Mouse (Mus musculus): ENCODE results near the gene Ppp2r2c.

Gene Ppp2r2c

DNA sequence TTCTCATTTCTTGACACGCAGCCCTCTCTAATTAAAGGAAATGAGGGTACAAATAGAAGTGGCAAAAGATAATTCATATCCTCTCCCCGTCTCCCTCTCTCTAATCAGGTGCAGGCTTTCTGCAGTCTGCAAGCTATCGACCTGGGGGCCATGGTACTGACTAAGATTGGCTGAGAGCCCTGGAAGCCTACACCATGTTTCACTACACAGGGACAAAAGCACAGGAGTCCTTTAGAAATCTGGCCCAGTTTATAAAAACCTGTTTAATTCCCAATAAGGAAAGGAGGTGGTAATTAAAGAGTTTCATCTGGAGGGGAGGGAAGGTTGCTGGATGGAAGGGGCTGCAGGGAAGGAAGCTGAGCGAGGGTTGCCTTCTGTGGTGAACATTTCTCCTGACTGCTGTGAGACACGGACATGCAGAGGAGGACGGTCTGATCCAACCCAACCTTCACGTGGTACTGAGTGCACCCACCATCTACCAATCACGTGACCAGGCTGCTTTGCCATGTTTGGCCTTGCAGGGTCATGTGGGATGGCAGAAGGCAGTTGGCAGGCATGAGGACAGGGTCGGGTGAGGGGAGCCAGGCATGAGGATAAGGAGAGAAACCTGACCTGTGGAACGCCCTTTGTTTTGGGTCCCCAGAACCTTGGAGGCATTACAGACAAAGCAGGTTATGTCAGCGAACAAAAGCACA lies 30.2 kb downstream of the Ppp2r2c start:
- DNase-seq (ENCODE audit: low spot score), result no peak

GRCm38 (mm10) chr5:36899392-36899791 lies 31.1 kb downstream of the Ppp2r2c start:
- DNase-seq (ENCODE audit: low spot score), result no peak

GRCm38 (mm10) chr5:36900189-36900619 lies 31.9 kb downstream of the Ppp2r2c start:
- DNase-seq (ENCODE audit: low spot score), result no peak

DNA sequence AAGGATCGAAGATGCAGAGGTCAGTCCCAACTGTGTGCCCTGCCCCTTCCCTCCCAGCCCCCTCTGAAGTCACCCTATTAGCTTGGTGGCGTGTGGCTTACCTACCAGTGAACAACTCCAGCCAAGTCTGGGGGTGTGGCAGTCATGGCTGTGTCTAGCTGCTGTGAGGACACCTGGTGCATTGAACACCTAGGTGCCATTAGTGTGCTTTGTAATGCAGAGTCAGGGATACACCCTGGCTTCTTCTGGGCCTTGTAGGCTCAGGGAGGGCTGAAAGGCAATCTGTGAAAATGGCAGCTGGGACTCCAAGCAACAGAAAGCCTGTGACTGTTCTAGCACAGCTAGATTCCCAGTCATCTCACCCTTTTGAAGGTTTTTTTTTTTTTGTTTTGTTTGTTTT lies 34.5 kb downstream of the Ppp2r2c start:
- DNase-seq (ENCODE audit: low spot score), result no peak

DNA sequence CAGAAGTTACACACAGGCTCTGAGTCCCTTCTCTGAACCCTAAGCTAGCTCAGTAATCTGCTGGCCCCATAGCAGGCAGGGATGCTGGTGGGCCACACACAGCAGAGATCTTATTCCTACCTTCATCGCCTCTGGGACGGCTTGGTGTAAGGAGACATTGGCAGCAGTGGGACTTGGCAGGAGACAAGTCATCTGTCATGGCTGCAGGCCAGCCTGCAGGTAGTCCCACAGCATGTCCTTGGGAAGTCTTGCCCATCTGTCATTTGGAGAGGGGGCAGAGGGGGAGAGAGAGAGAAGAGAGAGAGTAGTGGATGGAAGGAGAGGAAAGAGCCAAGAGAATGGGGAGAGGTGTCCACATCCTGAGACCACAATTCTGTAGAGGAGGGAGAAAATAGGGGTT lies 35.8 kb downstream of the Ppp2r2c start:
- no peak for DNase-seq (ENCODE audit: low spot score)

DNA sequence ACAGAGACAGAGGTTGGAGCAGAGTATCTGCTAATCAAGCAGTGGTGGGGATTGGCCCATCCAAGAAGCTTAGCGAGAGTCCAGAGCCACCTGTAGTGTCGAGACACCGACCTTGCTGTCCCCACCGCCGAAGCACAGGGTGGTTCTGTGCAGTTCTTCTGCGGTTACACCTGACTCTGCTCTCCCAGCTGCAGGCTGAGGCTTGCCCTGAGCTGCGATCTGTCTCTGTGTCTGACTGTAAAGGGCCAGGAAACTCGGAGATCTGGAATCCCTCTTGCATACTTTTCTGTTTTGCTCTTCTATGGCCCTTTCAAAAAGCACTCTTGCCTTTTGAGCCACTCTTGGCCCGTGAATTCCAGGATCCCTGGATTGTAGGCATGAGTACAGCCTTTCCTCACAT lies 36.4 kb downstream of the Ppp2r2c start:
- DNase-seq (ENCODE audit: low spot score), result no peak

DNA sequence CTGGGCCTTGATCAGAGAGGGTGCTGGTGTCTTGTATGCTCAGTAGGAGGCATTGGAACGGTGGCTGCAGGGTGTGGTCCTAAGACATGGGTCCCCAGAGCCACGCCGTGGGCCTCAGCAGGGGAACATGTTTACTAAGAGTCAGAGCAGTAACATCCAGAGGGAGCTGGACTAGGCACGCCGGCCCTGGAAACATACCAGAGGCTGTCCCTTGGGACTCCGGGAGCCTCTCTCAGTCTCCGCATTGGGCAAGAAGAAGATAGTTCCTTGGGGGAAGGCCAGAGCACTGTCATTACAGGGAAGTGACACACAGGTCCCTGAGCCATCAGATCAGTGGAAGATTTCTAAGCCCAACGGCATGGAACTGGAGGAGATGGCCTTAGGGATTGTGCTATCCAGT lies 36.9 kb downstream of the Ppp2r2c start:
- no peak for DNase-seq (ENCODE audit: low spot score)

DNA sequence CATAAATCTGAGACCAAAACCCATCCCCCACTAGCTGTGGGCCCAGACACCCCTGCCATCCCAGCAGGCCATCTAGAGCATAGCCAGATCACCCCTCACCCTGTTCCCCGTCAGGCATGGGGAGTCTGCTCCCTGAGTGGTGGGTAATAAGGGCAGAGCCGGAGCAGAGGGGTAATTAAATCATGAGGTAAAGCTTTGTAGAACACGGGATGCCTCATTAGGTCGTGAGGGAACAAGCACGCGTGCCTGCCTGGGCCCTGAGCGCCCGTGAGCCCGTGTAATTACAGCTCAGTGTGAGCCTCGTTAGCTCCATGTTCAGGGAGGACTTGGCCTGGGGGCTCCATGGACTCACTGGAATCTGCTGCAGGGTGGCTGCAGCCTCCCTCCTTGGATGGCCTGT lies 39.4 kb downstream of the Ppp2r2c start:
- no peak for DNase-seq (ENCODE audit: low spot score)

DNA sequence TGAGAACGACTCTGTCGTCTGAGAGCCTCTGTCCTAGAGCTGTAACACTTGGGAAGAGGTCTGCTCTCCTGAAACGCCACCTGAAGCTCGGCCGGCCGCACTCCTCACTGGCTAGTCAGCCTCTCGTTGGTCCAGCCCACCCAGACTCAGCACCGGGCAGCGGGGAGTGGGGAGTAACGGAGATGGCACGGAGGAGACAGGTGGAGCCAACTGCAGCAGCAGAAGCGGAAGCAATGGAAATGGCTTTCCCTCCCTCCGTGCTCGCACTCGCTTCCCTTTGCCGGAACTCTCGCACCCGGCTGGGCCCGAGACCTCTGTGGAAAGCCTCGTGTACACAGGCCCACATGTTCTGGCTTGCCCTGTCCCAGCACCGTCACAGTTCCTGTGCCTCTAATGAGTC lies 41.2 kb downstream of the Ppp2r2c start:
- DNase-seq (ENCODE audit: low spot score), result no peak

DNA sequence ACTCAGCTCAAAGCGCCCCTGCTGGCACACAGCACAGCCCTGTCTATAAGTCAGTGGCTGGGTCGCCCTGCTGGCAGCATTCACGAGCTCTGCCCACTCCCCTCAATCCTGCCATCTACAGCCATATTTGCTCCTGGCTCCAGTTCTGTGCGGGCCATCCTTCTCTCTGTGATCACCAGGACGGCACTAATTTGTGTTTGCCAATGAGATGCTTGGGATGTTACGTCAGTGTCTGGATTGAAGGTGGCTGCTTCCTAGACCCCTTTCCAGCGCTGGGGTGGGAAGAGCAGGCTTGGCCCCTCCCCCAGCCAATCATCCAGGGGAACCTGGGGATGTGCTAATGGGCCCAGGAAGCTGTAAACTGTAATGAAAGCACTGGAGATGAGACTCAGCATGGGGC lies 42.7 kb downstream of the Ppp2r2c start:
- no peak for DNase-seq (ENCODE audit: low spot score)

DNA sequence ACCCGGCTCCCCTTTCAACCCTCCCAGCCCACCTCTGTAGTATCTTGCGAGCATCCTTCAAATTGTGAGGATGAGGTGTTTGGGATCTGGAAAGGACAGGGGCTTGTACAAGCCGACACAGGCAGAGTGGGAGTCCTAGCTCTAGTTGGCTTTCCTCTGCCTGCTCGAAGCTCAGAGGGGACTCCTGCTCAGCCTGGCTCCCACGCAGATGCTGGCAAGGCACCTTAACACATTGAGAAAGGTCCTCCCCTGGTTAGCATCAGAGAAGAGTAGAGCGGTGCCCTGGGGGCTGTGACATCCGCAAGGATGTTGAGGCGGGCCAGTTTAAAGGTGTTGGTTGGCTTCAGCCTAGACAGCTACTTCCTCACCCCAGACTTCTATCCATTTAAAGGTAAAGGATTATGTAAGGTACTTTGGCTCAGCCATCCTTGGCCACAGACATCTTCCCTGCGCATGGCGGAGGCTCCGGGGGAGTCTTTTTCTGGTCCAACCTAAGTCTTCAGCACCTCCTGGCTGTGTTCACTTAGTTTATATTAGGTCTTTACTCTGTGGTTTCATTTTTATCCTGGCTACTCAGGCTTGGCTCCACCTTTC lies 43.5 kb downstream of the Ppp2r2c start:
- no peak for DNase-seq (ENCODE audit: low spot score)

DNA sequence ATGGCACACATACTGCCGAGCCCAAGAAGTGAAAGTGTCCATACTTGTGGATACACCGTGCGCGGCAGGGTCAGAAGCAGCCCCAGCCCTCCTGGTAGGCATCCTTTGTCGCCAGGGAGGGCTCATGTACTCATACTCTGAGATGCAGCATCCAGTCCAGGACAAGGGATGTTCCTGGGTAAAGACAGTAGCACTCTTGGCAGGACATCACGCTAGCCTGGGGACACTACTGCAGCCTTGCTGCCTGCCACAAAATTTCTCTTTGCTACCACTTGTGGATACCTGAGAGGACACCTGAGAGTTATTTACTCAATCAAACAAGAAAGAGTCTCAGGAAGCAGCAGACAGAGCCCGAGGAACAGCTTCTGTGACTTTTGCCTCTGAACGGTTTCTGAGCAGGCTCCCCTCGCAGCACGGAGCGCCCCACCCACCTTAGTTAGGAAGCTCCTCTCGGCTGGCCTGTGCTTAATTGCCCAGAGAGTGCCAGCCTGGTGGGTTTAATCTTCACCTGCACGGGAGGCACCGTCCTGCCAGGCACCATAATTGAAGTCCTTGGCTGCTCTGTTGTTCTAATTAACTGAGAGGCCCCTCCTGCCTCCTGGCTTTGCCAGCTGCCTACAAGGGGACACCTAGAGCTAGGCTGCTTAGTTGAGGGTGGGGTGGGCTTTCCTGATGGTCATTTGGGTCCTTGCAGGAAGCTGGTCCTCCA lies 44.4 kb downstream of the Ppp2r2c start:
- DNase-seq (ENCODE audit: low spot score), result no peak

GRCm38 (mm10) chr5:36915256-36915655 lies 46.9 kb downstream of the Ppp2r2c start:
- no peak for DNase-seq (ENCODE audit: low spot score)

DNA sequence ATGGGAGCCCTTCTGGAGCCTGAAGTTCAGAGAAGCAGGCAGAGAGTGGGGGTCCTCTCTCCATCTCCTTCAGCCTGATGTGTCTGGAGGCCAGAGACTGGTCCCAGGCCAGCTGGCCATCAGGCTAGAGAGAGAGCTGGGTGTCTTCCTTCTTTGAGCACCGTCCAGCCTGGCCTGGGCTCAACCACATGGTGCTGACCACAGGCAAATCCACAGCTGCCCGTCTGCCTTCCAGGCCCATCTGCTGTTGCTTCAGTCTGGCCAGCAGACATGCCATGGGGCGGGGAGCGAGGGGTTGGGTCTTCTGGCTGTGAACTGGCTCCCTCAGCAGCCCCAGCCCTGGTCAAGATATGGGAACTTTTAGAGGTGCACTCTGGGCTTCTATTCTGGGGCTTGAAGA lies 48.3 kb downstream of the Ppp2r2c start:
- no peak for DNase-seq (ENCODE audit: low spot score)

GRCm38 (mm10) chr5:36917245-36917644 lies 48.9 kb downstream of the Ppp2r2c start:
- DNase-seq (ENCODE audit: low spot score), result no peak

DNA sequence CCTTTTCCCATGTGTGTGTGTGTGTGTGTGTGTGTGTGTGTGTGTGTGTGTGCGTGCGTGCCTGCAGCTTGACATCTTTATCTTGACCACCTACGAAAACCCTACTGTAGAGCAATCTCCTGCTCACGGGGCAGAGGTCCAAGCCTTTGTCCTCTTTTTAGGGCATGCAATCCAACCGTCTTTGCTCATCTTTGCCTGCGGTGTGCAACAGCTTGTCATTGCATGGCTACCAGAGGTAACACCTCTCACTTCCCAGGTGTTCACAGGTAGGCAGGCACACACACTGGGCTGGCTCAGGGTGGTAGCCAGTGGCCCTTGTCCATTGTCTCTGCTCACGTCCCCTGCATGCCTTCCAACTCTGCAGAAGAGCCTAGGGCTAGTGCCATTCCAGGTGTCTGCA lies 49.7 kb downstream of the Ppp2r2c start:
- no peak for DNase-seq (ENCODE audit: low spot score)

- no peak for DNase-seq (ENCODE audit: low spot score)
Observed at GRCm38 (mm10) chr5:36920072-36920471, 51.8 kb downstream of the Ppp2r2c start.

GRCm38 (mm10) chr5:36921871-36922270 lies 53.6 kb downstream of the Ppp2r2c start:
- no peak for DNase-seq (ENCODE audit: low spot score)

GRCm38 (mm10) chr5:36922811-36923210 lies 54.5 kb downstream of the Ppp2r2c start:
- DNase-seq (ENCODE audit: low spot score), result no peak

DNA sequence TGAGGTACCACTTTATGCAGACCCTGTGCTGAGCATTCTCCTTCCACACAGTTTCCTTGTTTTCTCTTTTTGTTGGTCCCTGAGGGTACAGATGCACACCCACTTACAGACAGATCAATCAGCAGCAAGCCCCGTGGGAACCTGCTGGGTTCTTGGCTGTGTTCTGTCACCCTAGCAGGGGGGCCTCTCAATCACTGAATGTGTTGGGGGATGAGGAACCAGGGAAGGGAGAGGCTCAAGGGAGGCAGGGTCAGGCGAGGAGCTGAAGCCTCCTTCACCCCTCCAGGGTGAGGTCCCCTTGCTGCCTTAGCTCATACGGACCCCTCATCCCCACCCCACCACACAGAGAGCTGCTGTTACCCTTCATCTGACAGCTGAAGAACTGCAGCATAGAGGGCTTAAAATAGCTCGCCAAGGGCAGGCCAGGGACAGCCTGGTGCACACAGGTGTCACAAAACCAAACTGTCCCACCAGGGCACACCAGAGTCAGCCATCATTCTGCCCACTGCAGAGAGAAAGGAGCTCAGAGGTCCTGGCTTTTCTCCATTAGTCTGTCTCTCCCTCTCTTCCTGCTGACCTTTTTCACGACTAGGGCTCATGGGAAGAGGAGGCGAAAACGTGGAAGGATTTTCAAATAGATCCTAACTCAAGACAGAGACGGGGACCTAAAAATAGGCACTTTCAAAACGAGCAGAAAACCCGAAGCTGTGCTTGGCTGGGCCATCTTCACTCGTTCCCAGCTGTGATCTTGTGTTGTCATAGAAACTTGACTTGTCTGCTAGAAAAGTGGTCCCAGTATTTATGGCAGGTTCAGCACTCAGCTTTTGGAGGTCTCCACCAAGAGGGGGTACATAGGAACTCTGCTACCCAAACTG lies 55.8 kb downstream of the Ppp2r2c start:
- DNase-seq (ENCODE audit: low spot score), result no peak

DNA sequence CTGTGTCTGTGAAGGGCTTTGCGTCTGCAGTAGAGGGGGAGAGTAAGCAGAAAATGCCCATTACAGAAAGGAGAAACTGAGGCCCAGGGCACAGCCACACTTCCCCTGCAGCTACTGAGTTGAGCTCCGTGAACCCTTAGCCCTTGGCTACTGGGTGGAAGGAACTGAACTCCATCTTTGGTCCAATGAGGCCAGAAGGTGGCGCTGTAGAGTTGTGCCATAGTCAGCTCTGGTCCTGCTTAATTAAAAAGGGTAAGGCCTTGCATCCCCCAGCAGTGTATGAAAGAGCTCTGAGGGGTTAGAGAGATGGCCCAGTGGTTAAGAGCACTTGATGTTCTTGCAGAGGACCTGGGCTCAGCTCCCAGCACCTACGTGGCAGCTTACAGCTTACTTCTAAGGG lies 60.4 kb downstream of the Ppp2r2c start:
- no peak for DNase-seq (ENCODE audit: low spot score)

DNA sequence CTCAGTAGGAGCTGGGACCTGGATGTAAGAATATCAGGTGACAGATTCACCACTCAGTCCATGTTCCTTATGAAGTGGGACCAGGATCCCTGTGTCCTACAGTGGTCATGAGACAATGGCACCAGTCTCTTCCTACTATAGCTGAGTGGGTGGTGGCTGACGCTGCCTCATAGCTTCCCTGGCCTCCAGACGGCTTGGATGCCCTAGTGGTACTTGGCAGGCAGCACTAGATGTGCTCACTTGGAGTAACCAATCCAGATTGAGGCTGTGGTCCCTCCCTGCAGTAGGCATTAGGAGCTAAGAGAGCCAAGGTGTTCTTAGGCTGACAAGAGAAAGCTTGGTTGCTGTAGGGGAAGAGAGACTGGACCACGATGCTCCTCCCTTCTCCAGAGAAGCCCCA lies 61.1 kb downstream of the Ppp2r2c start:
- no peak for DNase-seq (ENCODE audit: low spot score)

DNA sequence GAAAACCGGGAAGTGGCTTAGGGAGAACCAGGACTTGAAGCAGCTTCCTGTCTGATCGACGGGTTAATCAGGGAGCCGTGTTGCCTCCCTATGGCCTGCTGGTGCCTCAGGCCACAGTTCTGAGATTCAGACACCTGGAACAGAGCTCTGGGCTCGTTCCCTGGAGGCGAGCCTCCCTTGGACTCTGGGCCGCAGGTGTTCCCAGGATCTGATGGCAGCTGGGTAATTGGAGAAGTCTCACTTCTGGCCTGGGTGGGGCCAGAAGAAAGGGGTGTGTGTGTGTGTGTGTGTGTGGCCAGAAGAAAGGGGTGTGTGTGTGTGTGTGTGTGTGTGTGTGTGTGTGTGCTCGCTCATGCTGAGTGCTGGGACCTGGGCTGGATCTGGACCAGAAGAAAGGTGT lies 65.1 kb downstream of the Ppp2r2c start:
- no peak for DNase-seq (ENCODE audit: low spot score)

Measured in urinary bladder, postnatal 25 days (tissue).